23 mouse cellular contexts compared by ENCODE assay signal in the genomic region with DNA sequence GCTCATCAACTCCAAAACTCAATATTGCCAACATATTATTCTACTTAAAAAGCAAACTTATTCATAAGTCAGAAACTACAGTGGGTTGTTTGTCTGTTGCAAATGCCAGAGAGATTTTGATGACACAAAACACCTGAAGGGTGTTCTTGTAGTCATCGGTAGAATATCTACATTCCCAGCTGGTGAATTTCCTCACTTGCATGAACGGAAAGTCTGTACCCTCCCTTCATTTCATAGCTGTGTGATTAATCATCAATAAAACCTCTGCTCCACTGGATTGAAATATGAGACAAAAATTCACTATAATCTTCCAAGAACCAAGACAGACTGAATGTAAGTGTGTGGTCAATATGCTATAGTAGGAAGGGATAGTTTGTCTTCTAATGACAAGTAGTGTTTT. TPM values are rescaled to one million over a fixed set of nuclear protein-coding genes. Genes with fewer than 3 reads are reported as not detected.
"Had no signal": no experiment of that assay in that cellular context is flagged by ENCODE, and none has a peak within 500 bp of the region (broad histone marks: within the 10 kb centered on the region; RNA-seq: fewer than 3 reads in every experiment).

No protein-coding gene starts in this region.

- DNase-seq: liver, postnatal 0 days; lung, adult 2 months; lung, postnatal 14 days; lung, postnatal 36 days; right cerebral cortex, postnatal 14 days; thymus, postnatal 14 days; thymus, postnatal 4 days had no signal

- H3K4me3 ChIP-seq: lung, embryonic 15.5 days; megakaryocyte, embryonic 14.5 days; midbrain, embryonic 13.5 days; midbrain, embryonic 15.5 days; neural tube, embryonic 12.5 days; stomach, embryonic 15.5 days had no signal

- H3K4me1 ChIP-seq: lung, embryonic 15.5 days; midbrain, embryonic 13.5 days; midbrain, embryonic 15.5 days; neural tube, embryonic 12.5 days; stomach, embryonic 15.5 days had no signal

- H3K27ac ChIP-seq: lung, embryonic 15.5 days; macrophage; midbrain, embryonic 13.5 days; midbrain, embryonic 15.5 days; neural tube, embryonic 12.5 days; stomach, embryonic 15.5 days; stomach, postnatal 0 days had no signal

RNA-seq across cellular contexts. Expression of a gene that starts 33.7 kb away (rescaled TPM):
- total RNA-seq: megakaryocyte progenitor cell, adult 5-6 weeks; monocyte, adult 5-6 weeks; neutrophil, adult 5-6 weeks had no signal
- polyA plus RNA-seq: liver, postnatal 0 days; lung, adult 2 months; lung, embryonic 15.5 days; lung, postnatal 0 days; macrophage; midbrain, embryonic 13.5 days; neural tube, embryonic 12.5 days; neural tube, embryonic 14.5 days; spleen, adult 2 months; stomach, embryonic 15.5 days; stomach, postnatal 0 days; thymus, postnatal 0 days; urinary bladder, adult 2 months had no signal

RNA-seq across cellular contexts. Expression of a gene that starts 40.4 kb away (rescaled TPM):
- total RNA-seq: neutrophil, adult 5-6 weeks had no signal

RNA-seq across cellular contexts. Expression of a gene that starts 50.9 kb away (rescaled TPM):
- polyA plus RNA-seq: liver, postnatal 0 days; neural tube, embryonic 14.5 days; stomach, postnatal 0 days had no signal
